Mouse (Mus musculus) heart, adult 2 months (tissue): ENCODE results near the gene Crebl2.

Source experiments
- CTCF ChIP-seq: fragments of 200-600 bp; IDR thresholded peaks from 2 replicates; pipeline ENCODE4 v1.8.1; 2022; ENCODE audit warnings: antibody characterized with exemption, mild to moderate bottlenecking, moderate library complexity
- EP300 ChIP-seq: fragments of 200-500 bp; IDR thresholded peaks from 2 replicates; pipeline ENCODE4 v1.6.1; 2011; ENCODE audit warnings: low read depth, low read length, control low read depth; ENCODE audit not compliant: insufficient read depth
- POLR2A ChIP-seq: fragments of 200-500 bp; IDR thresholded peaks from 2 replicates; pipeline ENCODE4 v1.6.1; 2011; ENCODE audit warnings: mild to moderate bottlenecking, low read depth, low read length, control low read depth; ENCODE audit not compliant: insufficient read depth

- TF ChIP-seq POLR2A (no peak), CTCF (no peak), EP300 (no peak)
Observed at GRCm38 (mm10) chr6:134806130-134806529, 23.8 kb upstream of the Crebl2 start.
